Mouse (Mus musculus): Measurements from ENCODE around the gene Net1.
"Not testable (repeated sequence)": the region's sequence is repeated elsewhere in the genome, so short reads cannot be mapped to it uniquely, and the experiment has no call there.

Gene Net1

DNA sequence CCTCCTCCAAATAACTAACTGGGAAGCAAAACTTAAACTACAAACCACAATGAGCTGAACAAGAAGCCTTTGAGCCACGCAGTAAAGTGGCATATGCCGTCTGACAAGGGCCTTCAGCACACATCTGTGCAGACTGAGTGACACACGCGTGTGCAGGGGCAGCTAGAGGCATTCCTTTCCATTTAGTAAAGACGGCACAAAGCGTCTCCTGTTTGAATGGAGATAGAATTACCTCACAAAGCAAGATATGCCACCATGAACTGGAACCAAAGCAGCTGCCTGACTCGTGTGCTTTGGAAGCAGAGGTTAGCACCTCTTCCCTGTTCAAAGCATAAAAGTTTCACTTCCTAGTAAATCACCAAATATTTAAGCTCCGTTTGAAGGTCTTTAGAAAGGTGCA, 28.0 kb downstream of the Net1 start:
- no peak for DNase-seq (ENCODE audit: low read depth)

DNA sequence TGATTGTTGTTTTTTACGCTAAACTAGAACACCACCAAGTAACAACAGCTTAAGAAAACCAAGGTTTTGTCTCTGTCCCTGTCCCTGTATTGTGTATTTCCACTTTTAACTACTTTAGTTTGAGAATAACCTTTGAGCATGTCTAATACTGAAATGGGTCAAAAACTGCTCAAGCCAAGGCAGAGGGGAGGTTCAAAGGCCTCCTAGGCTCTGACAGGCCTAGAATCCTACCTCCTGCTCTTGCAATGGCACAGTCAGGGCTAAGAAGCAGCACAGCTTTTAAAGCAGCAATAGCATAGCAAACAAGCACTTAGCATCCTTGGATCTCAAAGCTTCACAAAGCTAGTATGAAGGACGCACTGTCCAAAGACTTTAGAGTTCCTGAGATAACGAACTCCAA, 28.9 kb downstream of the Net1 start:
- DNase-seq (ENCODE audit: low read depth) = no peak

DNA sequence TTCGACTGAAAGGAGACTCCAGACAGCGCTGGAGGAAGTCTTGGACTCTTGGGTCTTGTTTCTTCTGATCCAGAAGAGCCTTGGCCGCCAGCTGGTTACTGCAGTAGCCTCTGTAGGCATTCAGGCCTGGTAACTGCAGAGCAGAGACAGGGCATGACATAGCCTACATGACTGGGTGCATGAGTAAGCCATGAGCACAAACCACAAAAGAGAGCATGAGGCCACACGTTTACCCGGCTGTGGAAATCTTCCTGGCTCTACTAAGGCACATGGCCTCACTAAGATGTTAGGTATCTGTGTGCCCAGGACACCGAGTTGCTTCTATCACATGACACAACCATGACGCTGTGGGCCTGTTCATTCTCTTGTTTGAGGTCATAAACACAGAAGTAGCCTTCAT, 31.4 kb downstream of the Net1 start:
- DNase-seq (ENCODE audit: low read depth) = no peak

DNA sequence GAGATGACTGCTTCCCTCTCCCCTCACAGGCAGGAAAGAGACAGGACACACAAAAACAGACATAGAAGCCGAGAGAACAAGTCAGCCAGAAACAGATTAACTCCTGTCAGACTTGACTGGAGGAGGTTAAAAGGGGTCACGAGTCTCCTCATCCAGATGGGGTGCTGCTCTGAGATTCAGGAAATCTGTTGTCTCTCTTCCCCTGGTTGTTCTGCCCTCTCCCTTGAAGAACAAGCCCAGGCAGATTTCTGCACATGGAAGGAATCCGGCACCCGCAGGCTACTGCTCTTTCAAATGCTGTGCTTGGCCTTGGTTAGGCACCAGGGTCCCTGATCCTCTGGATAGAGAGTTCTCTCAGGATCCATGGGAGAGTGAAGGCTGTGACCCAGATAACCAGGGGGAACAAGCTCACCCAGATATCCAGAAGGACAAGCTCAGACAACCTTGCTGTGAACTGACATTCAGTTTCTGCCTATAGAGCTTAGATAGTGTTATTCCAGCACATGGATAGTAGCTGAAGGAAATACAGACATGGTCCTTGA, 40.3 kb downstream of the Net1 start:
- no peak for DNase-seq (ENCODE audit: low read depth)

DNA sequence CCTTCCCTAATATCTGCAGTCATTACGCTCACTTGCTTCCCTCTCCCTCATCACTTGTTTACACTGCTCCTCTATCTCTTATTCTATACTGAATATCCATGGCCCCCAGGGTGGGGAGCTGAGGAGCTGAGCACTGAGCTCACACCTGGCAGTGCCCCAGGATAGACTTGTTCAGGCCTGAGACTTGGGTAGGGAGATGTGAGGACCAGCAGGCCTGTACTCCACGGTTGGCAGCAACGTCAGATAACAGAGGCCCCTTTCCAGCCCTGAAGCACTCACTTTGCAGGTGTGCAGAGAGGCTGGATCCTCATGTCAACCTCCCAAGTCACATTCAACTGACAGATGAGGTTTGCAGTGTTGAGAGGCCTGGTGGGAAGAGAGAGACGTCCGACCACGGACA, 40.8 kb downstream of the Net1 start:
- no peak for DNase-seq (ENCODE audit: low read depth)

DNA sequence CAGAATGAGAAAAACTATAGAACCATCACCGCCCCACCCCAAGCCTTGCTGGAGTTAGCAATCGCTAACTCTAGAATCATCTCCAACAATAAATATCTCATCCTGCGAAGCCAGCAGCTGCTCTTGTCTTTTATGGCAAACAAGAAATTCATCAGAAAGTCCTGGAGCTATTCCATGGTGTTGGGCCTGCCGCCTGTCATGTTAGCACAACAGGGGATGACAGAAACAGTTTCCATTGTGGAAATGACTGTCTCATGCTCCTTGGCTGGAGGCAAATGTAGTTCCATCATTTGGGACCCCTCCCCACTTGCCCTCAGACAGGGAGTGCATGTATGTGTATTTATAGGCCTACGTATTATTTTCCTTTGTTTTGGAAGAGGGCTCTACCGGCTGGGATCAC, 41.6 kb downstream of the Net1 start:
- no peak for DNase-seq (ENCODE audit: low read depth)

DNA sequence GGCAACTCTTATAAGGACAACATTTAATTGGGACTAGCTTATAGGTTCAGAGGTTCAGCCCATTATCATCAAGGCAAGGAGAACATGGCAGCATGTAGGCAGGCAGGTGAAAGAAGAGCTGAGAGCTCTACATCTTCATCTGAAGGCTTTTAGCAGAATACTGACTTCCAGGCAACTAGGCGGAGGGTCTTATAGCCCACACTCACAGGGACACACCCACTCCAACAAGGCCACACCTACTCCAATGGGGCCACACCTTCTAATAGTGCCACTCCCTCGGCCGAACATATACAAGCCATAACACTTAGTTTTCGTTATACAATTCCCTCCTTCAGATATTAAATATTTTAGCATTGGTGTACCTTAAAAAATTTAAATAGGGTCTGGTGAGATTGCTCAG, 45.2 kb downstream of the Net1 start:
- DNase-seq (ENCODE audit: low read depth) = no peak

DNA sequence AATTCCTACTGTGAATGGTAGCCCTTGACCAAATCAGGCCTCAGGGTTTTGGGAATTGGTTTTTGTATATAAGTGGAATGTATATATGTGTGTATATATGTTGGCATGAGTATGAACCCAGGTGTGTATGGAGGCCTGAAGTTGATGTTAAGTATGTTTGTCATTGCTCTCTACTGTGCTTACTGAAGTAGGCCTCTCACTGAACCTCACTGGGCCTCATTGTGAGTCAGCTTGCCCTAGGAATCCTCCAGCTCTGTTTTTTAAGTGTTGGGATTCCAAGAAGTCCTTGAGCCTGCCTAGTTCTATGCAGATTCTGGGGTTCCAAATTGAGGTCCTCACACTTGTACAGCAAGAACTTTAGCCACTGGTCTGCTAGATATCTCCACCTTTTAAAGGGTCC, 48.1 kb downstream of the Net1 start:
- no peak for DNase-seq (ENCODE audit: low read depth)

DNA sequence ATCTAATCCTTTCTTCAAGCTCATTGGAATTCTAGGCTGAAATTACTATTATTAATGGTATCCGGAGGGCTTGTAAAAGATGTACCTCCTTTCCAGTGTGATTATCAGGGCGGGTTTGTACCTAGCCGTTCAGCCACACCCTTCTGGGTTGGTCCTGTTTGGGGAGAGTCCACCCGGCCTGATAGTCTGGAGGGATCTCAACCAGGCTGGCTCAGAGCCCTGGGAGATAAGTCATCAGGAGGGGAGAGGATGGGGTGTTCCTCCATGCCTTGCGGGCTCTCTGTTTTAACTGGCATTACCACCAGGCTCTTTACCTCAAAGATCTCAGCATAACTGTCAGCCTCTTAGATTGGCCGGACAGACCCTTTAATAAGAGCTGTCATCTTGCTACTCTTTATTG, 50.9 kb downstream of the Net1 start:
- DNase-seq (ENCODE audit: low read depth) = no peak

DNA sequence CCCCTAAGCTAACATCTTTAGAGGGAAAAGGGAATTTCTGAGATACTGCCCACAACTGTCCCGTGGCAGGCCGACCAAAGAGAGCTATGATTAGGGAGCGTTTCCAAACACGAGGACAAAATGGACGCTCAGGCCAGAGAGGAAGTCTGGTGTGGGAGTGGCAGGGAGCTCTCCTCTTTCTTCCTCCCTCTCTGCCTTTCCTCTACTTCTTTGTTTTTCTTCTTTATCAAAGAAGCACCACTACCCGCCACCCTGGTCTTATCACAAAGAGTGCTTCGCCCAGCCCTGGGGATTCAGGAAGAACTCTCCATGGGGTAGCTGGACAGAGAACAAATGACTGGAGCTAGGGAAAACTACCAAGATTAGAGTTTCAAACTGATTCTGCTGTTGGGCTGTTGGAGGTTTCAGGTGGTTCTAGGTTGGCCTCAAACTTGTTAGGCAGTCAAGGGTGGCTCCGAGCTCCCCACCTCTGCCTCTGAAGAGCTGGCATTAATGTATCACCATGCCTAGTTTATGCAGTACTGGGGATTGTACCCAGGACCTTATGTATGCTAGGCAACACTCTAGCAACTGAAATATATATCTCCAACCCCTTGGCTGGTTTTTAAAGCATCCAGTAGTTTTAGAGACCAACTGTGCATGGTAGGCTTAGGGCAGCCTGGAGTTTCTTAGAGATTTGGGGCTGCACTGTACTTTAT, 51.5 kb downstream of the Net1 start:
- DNase-seq (ENCODE audit: low read depth) = no peak

DNA sequence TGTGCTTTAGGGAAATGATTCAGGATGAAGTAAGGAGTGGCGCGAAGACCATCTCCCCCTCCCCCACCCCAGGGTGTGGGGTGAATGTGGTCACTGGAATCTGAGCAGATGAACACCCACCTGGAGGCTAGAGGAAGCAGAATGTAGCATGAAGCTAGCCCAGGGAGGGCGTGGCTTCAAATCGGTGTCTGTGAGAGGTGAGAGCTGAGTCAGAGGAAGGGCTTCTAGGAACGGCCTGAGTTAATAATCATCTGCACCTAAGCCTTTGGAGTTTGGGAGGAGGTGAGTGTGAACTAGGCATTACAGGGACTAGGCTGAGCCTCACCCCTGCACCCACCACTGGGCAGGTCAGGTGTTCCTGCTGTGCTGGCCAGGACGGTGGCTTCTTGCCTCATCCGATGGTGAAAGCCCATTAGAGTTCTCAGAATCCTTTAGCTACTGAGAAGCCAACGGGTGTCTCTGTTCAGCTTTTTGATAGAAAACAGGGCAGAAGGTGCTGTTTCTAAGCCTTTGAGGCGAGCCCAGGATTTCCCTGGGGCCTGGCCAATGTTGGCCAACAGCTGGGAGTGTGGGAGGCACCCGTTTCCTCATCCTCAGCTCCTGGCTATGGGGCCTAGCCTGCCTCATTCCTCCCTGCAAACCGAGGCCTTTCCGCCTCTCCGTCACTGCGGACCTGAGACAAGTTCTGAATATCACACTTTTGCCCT, 52.2 kb downstream of the Net1 start:
- DNase-seq (ENCODE audit: low read depth) = peak; percentile 10

DNA sequence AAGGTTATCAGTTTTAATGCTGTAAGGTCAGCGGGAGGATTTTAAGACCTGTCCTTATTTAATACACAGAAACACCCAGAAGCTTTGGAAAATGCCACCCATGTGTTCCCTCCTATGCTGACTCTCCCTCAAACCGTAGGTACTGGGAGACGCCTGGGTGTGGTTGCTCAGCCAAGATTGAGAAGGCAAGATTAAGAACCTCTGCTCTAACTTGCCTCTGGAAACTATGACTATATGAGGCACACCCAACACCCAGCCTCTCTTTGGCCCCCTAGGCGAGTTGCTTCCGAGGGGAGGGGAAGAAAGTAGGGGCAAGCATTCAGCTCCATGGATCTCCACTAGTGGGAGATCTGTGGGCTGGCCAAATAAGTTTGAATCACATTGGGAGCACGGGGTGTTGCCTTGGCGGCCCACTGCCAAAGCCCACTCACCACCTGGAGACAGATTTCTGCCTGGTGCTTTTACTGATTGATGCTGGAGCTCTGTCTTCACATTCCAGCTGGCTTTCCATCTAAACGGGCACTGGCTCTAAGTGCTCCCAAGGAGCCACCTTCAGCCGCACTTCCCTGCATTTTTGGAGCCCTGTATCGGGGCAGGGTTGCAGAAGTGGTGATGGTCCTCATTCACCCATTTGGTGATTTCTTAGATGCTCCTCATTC, 55.0 kb downstream of the Net1 start:
- DNase-seq (ENCODE audit: low read depth) = no peak

DNA sequence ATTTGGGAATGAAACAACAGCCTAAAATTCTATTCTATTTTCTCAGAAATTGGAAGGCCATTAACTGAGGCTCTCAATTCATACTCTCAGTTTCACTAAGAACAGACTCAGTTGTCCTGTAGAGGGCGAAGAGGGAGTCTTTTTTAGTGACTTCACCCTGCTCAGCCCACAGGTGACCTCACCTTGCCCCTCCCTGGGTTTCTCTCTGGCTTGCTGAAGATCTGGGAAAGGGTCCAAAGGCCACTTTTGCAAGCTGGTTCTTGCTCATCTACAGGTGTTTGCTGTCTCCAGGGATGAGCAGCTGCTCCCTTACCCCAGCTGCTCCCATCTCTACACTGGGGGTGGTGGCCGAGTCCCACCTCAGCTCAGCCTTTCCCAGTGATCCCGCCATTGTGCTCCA, 55.7 kb downstream of the Net1 start:
- no peak for DNase-seq (ENCODE audit: low read depth)

DNA sequence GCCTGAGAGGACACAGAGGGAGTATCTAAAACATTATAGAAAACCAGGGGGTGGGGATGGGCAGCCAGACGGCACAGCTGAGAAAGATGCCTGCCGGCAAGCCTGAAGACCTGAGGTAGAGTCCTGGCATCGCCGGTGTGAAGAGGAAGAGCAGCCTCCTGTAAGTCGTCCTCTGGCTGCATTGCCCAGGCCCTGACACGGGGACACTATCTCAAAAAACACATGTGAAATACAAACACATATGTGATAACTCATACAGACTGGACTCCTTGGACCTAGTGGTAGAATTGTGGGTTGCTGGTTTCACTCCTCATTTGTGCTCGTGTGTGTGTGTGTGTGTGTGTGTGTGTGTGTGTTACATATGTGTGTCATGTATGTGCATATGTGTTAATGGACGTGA, 56.8 kb downstream of the Net1 start:
- DNase-seq (ENCODE audit: low read depth) = no peak

DNA sequence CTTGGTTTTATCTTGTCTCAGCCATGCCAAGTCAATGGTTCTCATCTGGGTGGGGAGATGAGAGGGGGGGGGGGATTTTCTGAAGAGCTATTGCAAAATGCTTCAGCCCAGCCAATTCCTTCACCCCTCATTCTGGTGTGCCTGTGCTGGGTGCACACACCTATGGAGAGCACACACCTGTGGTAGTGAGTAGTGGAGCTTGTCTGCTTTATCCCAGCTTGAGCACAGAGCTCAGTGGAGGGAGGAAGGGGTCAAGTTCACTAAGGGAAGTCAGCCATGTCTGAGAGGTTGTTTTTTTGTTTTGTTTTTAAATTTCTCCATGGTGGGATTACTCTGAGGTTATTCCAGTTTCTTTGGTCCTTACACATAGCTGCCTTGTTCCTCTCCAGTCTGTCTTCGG, 61.8 kb downstream of the Net1 start:
- no peak for DNase-seq (ENCODE audit: low read depth)

DNA sequence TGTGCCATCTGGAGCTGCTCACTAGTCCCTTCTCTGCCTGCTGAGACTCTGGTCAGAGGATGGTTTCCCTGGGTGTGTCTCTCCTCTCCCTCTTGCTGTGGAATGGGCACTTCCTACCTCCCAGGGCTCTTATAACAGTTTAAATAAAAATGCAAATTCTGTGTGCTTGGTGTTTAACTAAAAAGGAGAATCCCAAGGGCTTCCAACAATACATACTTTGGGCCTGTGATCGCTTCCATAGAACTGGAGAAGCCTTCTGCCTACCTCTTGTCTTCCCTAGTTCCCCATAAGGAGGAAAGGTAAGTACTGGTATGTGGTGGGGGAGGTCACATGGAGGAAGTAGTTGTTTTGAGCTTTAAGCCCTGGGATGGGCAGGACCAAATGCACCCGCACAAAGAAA, 63.2 kb downstream of the Net1 start:
- DNase-seq (ENCODE audit: low read depth) = no peak

DNA sequence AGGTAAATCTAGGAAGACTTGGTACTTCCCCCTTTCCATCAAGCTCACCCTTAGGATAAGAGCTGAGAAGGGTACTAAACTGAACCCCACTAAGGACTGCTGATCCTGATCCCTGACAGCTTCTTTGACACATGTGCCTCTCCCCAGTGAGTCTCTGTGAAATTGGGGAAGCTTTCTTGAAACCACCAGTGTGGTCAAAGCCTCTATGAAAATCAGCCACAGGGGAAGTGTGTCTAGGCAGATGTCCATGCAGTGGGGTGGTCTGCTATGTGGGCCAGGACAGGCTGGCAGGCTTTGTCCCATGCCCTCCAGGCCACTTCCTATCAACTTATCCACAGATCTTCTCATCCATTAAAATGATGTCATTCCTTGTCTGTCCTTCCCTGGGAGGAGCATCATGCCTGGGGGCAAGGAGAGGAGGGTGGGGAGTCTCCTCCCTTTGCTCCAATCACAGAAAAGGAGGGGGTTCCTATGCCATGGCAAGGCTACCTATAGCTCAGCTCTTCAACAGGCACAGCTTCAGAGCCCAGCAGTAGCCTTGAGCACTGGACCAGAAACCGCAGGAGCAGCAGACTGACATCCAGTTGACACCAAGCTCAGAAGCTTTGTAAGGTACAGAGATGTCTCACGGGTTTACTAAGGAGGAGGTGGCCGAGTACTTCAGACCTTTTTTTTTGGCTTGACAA, 64.2 kb downstream of the Net1 start, which contains the start of gene Calm5:
Gene Calm5, plus strand, starts transcription at position 526 of the 686 bp plus-strand sequence.
- not testable (repeated sequence) for DNase-seq (ENCODE audit: low read depth)

DNA sequence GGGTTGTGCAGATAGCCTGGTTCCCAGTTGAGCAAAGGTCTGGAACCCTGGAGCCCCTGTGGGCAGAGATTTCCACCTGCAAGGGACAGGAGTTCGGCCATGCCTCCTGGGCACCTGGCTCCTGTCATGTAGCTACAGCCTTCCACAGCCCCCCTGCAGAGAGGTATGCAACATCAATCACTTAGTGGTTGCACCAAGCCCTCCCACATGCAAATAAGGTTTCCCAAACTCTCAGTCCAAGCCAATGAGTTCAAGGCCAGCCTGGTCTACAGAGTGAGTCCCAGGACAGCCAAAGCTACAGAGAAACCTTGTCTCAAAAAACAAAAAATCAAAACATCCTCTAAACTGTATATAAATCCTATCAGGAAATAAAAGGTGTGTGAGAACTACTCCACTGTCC, 67.7 kb downstream of the Net1 start:
- no peak for DNase-seq (ENCODE audit: low read depth)

DNA sequence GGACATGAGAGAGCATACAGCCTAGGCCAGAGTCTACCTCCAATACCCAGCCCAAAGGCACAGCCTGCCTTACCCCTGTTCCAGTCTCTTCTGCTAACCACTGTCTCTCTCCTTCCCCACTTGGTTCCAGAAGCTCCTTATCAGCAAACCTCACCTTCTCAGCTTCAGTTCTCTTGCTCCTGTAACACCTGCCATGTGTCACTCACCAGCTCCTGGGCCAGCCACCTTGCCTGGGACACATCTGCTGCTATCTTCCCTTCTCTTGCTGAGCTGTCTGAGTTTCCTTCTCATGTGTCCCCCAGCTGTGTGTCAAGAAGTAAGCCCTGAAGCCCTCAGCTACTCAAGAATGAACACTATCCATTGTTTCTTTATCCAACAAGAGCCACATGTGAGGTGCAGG, 77.4 kb downstream of the Net1 start:
- DNase-seq (ENCODE audit: low read depth) = not testable (repeated sequence)

DNA sequence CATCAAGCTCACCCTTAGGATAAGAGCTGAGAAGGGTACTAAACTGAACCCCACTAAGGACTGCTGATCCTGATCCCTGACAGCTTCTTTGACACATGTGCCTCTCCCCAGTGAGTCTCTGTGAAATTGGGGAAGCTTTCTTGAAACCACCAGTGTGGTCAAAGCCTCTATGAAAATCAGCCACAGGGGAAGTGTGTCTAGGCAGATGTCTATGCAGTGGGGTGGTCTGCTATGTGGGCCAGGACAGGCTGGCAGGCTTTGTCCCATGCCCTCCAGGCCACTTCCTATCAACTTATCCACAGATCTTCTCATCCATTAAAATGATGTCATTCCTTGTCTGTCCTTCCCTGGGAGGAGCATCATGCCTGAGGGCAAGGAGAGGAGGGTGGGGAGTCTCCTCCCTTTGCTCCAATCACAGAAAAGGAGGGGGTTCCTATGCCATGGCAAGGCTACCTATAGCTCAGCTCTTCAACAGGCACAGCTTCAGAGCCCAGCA, 80.7 kb downstream of the Net1 start, which contains the start of gene Calm4:
Gene Calm4, plus strand, starts transcription at position 446 of the 496 bp plus-strand sequence.
- not testable (repeated sequence) for DNase-seq (ENCODE audit: low read depth)

DNA sequence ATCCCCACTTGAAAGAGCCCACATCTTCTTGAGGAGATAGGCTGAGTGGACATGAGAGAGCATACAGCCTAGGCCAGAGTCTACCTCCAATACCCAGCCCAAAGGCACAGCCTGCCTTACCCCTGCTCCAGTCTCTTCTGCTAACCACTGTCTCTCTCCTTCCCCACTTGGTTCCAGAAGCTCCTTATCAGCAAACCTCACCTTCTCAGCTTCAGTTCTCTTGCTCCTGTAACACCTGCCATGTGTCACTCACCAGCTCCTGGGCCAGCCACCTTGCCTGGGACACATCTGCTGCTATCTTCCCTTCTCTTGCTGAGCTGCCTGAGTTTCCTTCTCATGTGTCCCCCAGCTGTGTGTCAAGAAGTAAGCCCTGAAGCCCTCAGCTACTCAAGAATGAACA, 84.4 kb downstream of the Net1 start:
- not testable (repeated sequence) for DNase-seq (ENCODE audit: low read depth)

DNA sequence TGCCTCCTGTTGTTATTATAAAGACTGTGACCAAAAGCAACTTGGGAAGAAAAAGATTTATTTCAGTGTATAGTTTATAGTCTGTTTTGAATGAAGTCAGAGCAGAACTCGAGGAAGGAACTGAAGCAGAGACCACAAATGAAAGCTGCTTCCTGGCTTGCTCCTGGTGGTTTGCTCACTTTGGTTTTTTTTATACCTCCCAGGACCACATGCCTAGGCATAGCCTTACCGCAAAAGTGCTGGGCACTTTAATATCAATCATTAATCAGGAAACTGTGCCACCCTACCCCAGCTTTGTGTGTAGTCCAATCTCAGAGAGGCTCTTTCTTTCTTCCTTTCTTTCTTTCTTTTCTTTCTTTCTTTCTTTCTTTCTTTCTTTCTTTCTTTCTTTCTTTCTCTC, 85.6 kb downstream of the Net1 start:
- no peak for DNase-seq (ENCODE audit: low read depth)

All from induced T-regulatory cell, adult 2 months (primary cell).